Mouse (Mus musculus) heart, embryonic 13.5 days (tissue): ENCODE measurements around the gene Ptgir. TPM values are rescaled to one million over a fixed set of nuclear protein-coding genes. Genes with fewer than 3 reads are reported as not detected.

Experiments used
- ATAC-seq: fragments of 200-750 bp; cut with Nextera tagmentation; 2 replicates; pipeline ENCODE4 v1.8.0; 2017; ENCODE audit warnings: moderate TSS enrichment; ENCODE audit not compliant: insufficient number of reproducible peaks, low FRiP score, low TSS enrichment; ENCODE audit errors: extremely low read depth
- H3K27ac ChIP-seq: fragments of 300-500 bp; sonication (generic); replicated peaks from 2 replicates; pipeline ENCODE4 v1.5.1; 2015; ENCODE audit warnings: moderate library complexity, mild to moderate bottlenecking, inconsistent platforms
- H3K27me3 ChIP-seq: fragments of 300-500 bp; sonication (generic); replicated peaks from 2 replicates; pipeline ENCODE4 v1.6.1; 2015; ENCODE audit warnings: mild to moderate bottlenecking, inconsistent platforms
- H3K36me3 ChIP-seq: fragments of 300-500 bp; sonication (generic); 2 replicates; pipeline ENCODE4 v1.6.1; 2015; ENCODE audit warnings: mild to moderate bottlenecking, inconsistent platforms
- H3K4me1 ChIP-seq: fragments of 300-500 bp; sonication (generic); 2 replicates; pipeline ENCODE4 v1.6.1; 2015; ENCODE audit warnings: inconsistent platforms
- H3K4me2 ChIP-seq: fragments of 300-500 bp; sonication (generic); 2 replicates; pipeline ENCODE4 v1.6.1; 2015; ENCODE audit warnings: inconsistent platforms, mild to moderate bottlenecking, moderate library complexity
- H3K4me3 ChIP-seq: fragments of 300-500 bp; sonication (generic); 2 replicates; pipeline ENCODE4 v1.5.1; 2015; ENCODE audit warnings: moderate library complexity, mild to moderate bottlenecking, inconsistent platforms
- H3K9ac ChIP-seq: fragments of 300-500 bp; sonication (generic); 2 replicates; pipeline ENCODE4 v1.6.1; 2015; ENCODE audit warnings: inconsistent platforms, mild to moderate bottlenecking, moderate library complexity
- H3K9me3 ChIP-seq: fragments of 300-500 bp; sonication (generic); 2 replicates; pipeline ENCODE4 v1.6.1; 2016; ENCODE audit warnings: inconsistent platforms
- WGBS: fragments of 180-500 bp; shearing (Covaris S2); methylation state at CpG from one replicate; pipeline ENCODE4 v1.1.7; 2015; ENCODE audit warnings: mixed read lengths; 5-methylcytosine and 5-hydroxymethylcytosine counted together
- polyA plus RNA-seq: library from polyadenylated mRNA; unstranded; fragments of >200 nt; fragmentation: Nextera tagmentation; extraction: Ambion mirVana; gene quantifications from 2 replicates; pipeline ENCODE4 v1.2.1, GENCODE M21; 2015

The Ptgir gene
- polyA plus RNA-seq, 1 experiment from 2014 or later: 0.32 TPM

GRCm38 (mm10) chr7:16907842-16908241 lies 1.6 kb downstream of the Ptgir start:
- no peaks in the 10 kb centered on the region for H3K9me3 ChIP-seq
- no peaks in the 10 kb centered on the region for H3K36me3 ChIP-seq
- H3K27me3 ChIP-seq: peaks cover 87% of the 10 kb centered on the region
- H3K4me2 ChIP-seq: peak overlapping the region; percentile 40
- peaks cover 57% of the 10 kb centered on the region for H3K4me1 ChIP-seq
- ATAC-seq: no peak
- H3K9ac ChIP-seq: peak overlapping the region; percentile 41; the same call in 1 of the 2 replicates
- 0 out of 2 replicates have a peak overlapping the region, but pooled peaks have one; percentile 8 for H3K4me3 ChIP-seq
- no peak overlapping the region for H3K27ac ChIP-seq
- 8% methylated on average over 7 of the region's 7 CpGs for WGBS

DNA sequence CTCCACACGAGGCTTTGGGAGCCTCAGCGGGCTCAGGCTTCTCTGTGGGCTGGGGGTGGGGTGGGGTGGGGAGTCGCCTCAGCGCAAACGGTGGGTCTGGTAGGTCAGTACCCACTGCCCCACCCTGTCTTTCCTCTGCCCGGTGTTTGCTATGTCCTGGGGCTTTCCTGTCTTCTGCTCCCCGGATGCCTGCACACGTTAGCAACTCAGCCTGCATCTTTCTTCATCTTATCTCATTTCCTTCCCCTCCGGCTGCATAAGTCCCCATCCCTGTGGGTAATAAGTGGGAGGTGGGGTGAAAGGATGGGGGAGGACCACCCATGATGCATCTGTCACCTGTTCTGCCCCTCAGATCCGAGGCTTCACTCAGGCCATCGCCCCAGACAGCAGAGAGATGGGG lies 2.1 kb downstream of the Ptgir start:
- 24% methylated on average over 11 of the region's 11 CpGs for WGBS
- Histone ChIP-seq H3K27me3 (peaks cover 87% of the 10 kb centered on the region), H3K9me3 (no peaks in the 10 kb centered on the region), H3K36me3 (no peaks in the 10 kb centered on the region), H3K4me1 (peaks cover 57% of the 10 kb centered on the region), H3K4me2 (peak overlapping the region; percentile 40), H3K27ac (no peak overlapping the region), H3K4me3 (peak overlapping the region; percentile 8; the same call in 1 of the 2 replicates), H3K9ac (peak overlapping the region; percentile 41; the same call in 1 of the 2 replicates)
- no peak for ATAC-seq

DNA sequence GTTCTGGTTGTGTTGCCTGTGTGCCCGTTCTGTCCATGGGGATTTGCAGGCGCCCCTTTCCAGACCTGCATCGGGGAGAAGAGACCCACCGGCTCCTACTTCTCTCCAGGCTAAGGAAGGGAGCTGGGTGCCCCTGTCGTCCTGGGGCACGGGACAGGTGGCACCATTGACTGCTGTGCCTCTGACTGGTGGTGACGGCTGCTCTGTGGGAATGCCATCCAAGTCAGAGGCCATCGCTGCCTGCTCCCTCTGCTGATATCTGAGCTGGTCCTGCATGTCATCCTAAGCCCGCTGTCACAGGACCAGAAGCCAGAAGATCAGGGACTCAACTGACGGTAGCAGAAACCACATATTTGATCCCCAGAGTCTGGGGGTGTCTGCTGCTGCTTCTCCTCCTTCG lies 2.6 kb downstream of the Ptgir start:
- Histone ChIP-seq H3K4me2 (no peak overlapping the region), H3K4me3 (no peak overlapping the region), H3K9ac (no peak overlapping the region), H3K27me3 (peaks cover 82% of the 10 kb centered on the region), H3K9me3 (no peaks in the 10 kb centered on the region), H3K27ac (no peak overlapping the region), H3K36me3 (0 out of 2 replicates have a peak, but pooled peaks cover under 1% of the 10 kb centered on the region), H3K4me1 (peaks cover 59% of the 10 kb centered on the region)
- 37% methylated on average over 11 of the region's 11 CpGs for WGBS
- ATAC-seq: no peak

DNA sequence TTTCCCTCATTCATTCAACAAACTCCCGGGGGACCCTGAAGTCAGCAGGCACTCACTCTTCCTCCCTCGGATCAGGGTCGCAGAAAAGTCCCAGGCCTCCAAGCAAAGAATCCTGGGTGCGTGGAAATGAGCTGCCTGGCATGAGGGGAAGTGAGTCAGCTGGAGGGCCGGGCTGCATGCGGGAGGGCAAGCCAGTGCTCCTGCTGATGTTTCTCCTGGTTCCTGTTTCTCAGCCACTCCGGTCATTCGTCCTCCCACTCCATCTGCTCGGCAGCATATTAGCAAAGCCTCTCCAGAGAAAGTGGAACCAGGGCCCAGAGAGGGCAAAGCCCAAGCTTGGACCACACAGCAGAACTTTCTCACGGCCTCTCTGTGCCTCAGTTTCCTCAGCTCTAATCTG lies 3.6 kb downstream of the Ptgir start:
- H3K27ac ChIP-seq: no peak overlapping the region
- H3K4me2 ChIP-seq: no peak overlapping the region
- 32% methylated on average over 10 of the region's 10 CpGs for WGBS
- peaks cover 11% of the 10 kb centered on the region for H3K36me3 ChIP-seq
- no peak overlapping the region for H3K4me3 ChIP-seq
- no peak overlapping the region for H3K9ac ChIP-seq
- peaks cover 74% of the 10 kb centered on the region for H3K27me3 ChIP-seq
- no peaks in the 10 kb centered on the region for H3K9me3 ChIP-seq
- no peak for ATAC-seq
- H3K4me1 ChIP-seq: peaks cover 52% of the 10 kb centered on the region

- Histone ChIP-seq H3K27ac (no peak overlapping the region), H3K4me2 (no peak overlapping the region), H3K36me3 (peaks cover 31% of the 10 kb centered on the region), H3K4me3 (no peak overlapping the region), H3K9me3 (no peaks in the 10 kb centered on the region), H3K9ac (no peak overlapping the region), H3K4me1 (peaks cover 48% of the 10 kb centered on the region), H3K27me3 (peaks cover 58% of the 10 kb centered on the region)
- no peak for ATAC-seq
- 83% methylated on average over 3 of the region's 3 CpGs for WGBS
Observed at GRCm38 (mm10) chr7:16911904-16912303, 5.6 kb downstream of the Ptgir start.

DNA sequence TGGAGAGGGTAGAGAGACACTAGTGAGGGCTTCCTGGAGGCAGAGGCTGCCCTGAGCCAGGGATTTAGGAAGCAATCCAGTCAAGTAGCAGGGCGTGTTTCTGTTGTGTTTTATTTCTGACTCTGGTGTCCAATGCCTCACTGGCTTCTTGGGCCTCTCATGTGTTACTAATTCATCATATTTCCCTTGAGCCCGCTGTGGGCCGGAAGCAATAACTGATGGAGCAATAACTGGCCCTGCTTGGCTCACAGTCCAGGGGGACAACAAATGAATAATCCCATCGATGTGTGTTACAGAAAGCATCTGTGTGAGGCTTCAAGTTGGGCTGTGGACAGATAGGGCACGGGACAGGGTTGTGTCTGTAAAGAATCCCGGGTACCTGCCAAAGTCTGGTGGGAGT lies 6.1 kb downstream of the Ptgir start:
- no peak overlapping the region for H3K4me2 ChIP-seq
- H3K9ac ChIP-seq: no peak overlapping the region
- no peak for ATAC-seq
- H3K4me3 ChIP-seq: no peak overlapping the region
- peaks cover 53% of the 10 kb centered on the region for H3K27me3 ChIP-seq
- peaks cover 49% of the 10 kb centered on the region for H3K4me1 ChIP-seq
- H3K36me3 ChIP-seq: peaks cover 35% of the 10 kb centered on the region
- WGBS: 79% methylated on average over 6 of the region's 6 CpGs
- no peak overlapping the region for H3K27ac ChIP-seq
- H3K9me3 ChIP-seq: no peaks in the 10 kb centered on the region

- H3K36me3 ChIP-seq: peaks cover 51% of the 10 kb centered on the region
- H3K4me3 ChIP-seq: no peak overlapping the region
- peaks cover 41% of the 10 kb centered on the region for H3K4me1 ChIP-seq
- WGBS: 32% methylated on average over 10 of the region's 10 CpGs
- peaks cover 42% of the 10 kb centered on the region for H3K27me3 ChIP-seq
- H3K27ac ChIP-seq: no peak overlapping the region
- ATAC-seq: no peak
- no peak overlapping the region for H3K9ac ChIP-seq
- H3K9me3 ChIP-seq: no peaks in the 10 kb centered on the region
- no peak overlapping the region for H3K4me2 ChIP-seq
Observed at GRCm38 (mm10) chr7:16913806-16914452, 7.6 kb downstream of the Ptgir start.

DNA sequence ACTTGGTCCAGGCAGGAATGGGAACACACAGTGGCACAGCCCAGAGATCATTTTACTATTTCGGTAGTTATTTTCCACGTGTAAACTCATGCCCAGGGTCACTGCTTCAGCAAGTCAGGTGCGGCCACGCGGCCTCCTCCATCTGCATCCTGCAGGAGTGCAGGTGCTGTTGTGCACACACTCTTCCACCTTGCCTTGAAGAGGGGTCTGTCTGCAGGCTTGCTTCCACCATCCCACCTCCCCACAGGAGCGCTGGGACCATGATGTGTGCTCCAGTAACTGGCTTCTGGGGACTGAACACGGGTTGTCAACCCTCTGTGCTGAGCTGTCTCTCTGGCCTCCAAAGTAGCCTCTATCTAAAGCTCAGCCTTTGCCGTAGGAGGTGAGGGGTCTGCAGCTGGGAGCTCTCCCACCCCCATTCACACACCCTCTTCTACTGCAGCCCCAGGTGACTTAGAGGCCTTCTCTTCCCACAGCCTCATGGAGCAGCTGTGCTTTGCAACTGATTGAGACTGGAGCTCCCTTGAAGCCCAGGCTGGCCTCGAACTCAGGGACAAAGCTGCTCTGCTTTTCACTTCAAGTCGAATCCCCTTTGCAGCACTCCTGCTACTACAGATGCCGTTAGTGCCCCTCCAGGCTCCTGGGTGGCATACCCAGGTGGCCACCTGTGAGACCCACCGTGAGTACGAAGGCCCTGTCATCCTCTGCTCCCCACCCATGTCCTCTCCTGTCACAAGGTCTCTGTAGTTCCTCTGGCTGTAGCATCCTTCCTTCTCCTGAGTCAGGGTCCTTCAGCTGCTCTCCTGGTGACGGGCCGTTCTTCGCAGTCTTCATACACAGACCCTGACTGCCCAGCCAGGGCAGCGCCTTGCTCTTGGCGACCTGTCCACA lies 8.4 kb downstream of the Ptgir start:
- no peak overlapping the region for H3K27ac ChIP-seq
- H3K9me3 ChIP-seq: no peaks in the 10 kb centered on the region
- no peak for ATAC-seq
- no peak overlapping the region for H3K4me2 ChIP-seq
- H3K4me3 ChIP-seq: no peak overlapping the region
- H3K36me3 ChIP-seq: peaks cover 59% of the 10 kb centered on the region
- 86% methylated on average over 18 of the region's 18 CpGs for whole genome bisulfite sequencing
- peaks cover 39% of the 10 kb centered on the region for H3K4me1 ChIP-seq
- peaks cover 34% of the 10 kb centered on the region for H3K27me3 ChIP-seq
- no peak overlapping the region for H3K9ac ChIP-seq

DNA sequence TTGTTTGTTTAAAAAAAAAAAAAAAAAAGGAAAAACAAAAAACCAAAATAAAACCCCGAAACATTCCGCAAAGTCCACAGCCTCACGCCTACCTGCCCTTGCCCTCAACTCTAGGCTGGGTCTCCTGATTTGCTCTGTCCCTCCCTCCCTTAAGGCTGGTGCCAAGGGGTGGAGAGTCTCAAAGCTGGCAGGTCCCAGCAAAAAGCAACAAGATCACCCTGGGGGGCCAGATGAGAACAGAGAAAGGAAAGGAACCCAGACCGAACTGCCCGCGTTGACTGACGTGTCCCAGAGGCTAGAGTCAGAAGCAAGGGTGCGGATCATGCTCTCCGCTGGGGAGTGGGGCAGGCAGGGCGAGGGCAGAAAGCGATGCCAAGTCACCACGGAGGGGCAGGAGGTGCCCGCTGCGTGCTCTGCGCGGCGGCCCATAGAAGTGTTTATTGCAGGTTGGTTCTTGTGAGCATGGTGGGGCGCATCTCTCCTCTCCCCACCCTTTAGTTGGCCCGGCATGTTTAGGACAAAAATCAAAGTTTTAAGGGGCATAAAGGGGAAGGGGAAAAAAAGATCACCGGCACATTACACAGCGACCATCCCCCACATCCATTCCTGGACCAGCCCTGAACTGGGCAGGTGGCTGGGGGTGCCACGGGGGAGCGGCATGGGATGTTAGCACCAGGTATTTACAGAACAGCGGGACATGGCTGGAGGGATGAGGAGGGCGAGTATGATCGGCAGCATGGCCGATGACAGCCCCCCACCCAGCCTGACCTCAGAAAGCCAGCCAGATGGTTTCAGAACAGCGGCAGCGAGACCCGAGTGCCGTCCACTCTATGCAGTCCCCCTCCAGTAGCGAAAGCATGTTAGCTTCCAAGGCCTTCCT lies 9.4 kb downstream of the Ptgir start:
- Histone ChIP-seq H3K27ac (no peak overlapping the region), H3K4me1 (peaks cover 44% of the 10 kb centered on the region), H3K9me3 (no peaks in the 10 kb centered on the region), H3K9ac (peak overlapping the region; percentile 40; the same call in 1 of the 2 replicates), H3K36me3 (peaks cover 69% of the 10 kb centered on the region), H3K4me3 (no peak overlapping the region), H3K27me3 (peaks cover 25% of the 10 kb centered on the region), H3K4me2 (no peak overlapping the region)
- ATAC-seq: no peak
- 87% methylated on average over 32 of the region's 32 CpGs for WGBS

DNA sequence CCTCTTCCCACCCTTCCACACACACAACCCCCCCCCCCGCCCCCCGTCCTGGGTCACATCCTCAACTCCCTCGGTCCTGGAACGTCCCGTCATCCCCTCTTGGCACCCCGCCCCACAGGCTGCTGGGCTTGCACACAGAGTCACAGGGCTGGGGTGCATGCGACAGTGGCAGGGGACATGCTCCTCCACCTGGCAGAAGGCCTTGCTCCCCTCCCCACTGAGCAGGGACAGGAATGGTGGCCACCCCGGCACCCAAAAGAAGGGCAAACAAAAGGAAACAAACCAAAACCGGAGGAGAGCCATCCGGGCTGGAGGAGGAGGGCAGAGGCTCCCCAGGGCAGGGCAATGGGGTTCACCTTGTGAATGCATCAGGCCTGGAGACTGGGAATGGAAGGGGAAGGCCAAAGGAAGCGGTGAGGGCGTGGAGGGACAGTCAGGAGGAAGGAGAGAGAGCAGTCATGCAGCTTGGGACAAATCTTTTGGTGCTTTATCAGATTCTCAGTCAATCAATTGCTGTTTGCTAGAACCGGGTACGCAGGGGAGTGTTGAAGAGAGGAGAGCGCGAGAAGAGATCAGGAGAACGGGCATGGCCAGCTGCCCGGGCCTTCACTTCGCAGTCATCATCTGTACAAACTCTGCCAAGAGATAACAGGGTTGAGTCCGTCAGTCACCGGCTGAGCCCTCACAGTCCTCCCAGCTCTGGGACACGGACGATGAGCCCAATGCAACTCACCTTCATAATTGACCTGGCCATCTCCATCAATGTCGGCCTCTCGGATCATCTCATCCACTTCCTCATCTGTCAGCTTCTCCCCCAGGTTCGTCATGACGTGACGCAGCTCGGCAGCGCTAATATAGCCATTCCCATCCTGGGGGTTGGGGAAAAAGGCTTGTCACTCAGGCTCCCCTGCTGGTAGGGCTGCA lies 10.3 kb downstream of the Ptgir start:
- 52% methylated on average over 30 of the region's 30 CpGs for WGBS
- Histone ChIP-seq H3K4me1 (peaks cover 53% of the 10 kb centered on the region), H3K27ac (no peak overlapping the region), H3K4me3 (no peak overlapping the region), H3K9ac (peak overlapping the region; percentile 40; the same call in 1 of the 2 replicates), H3K27me3 (peaks cover 16% of the 10 kb centered on the region), H3K36me3 (peaks cover 78% of the 10 kb centered on the region), H3K4me2 (no peak overlapping the region), H3K9me3 (no peaks in the 10 kb centered on the region)
- no peak for ATAC-seq
